Mouse (Mus musculus) hindbrain, embryonic 10.5 days (tissue): ENCODE measurements around the gene Tnfrsf19. TPM values are rescaled to one million over a fixed set of nuclear protein-coding genes. Genes with fewer than 3 reads are reported as not detected.

Experiments
- DNase-seq: peaks from one replicate; pipeline ENCODE4 v3.0.0-alpha.2; 2017; ENCODE audit warnings: low spot score
- H3K27ac ChIP-seq: fragments of 300-500 bp; sonication (generic); 2 replicates; pipeline ENCODE4 v1.5.1; 2016; ENCODE audit warnings: mild to moderate bottlenecking, moderate library complexity
- H3K27me3 ChIP-seq: fragments of 300-500 bp; sonication (generic); 2 replicates; pipeline ENCODE4 v1.6.1; 2016; ENCODE audit warnings: mild to moderate bottlenecking; ENCODE audit not compliant: poor library complexity, insufficient read depth, severe bottlenecking
- H3K36me3 ChIP-seq: fragments of 300-500 bp; sonication (generic); 2 replicates; pipeline ENCODE4 v1.6.1; 2016; ENCODE audit warnings: mild to moderate bottlenecking, moderate library complexity
- H3K4me1 ChIP-seq: fragments of 300-500 bp; sonication (generic); replicated peaks from 2 replicates; pipeline ENCODE4 v1.6.1; 2016; ENCODE audit warnings: mild to moderate bottlenecking
- H3K4me3 ChIP-seq: fragments of 300-500 bp; sonication (generic); 2 replicates; pipeline ENCODE4 v1.5.1; 2016; ENCODE audit warnings: mild to moderate bottlenecking, moderate library complexity
- H3K9me3 ChIP-seq: fragments of 300-500 bp; sonication (generic); 2 replicates; pipeline ENCODE4 v1.6.1; 2016; ENCODE audit warnings: mild to moderate bottlenecking, moderate library complexity
- WGBS: fragments of 180-500 bp; shearing (Covaris S2); methylation state at CpG from one replicate; pipeline ENCODE4 v1.1.7; 2016; 5-methylcytosine and 5-hydroxymethylcytosine counted together
- polyA plus RNA-seq: library from polyadenylated mRNA; unstranded; fragments of >200 nt; fragmentation: Nextera tagmentation; extraction: Ambion mirVana; gene quantifications from 2 replicates; pipeline ENCODE4 v1.2.1, GENCODE M21; 2016

The Tnfrsf19 gene
- polyA plus RNA-seq, 1 experiment from 2014 or later = 35.4 TPM

GRCm38 (mm10) chr14:60982126-60982525 lies 64.2 kb downstream of the Tnfrsf19 start:
- Histone ChIP-seq H3K27ac (no peak overlapping the region), H3K27me3 (no peaks in the 10 kb centered on the region; the same call in 1 of the 2 replicates), H3K4me1 (peaks cover 35% of the 10 kb centered on the region), H3K4me3 (no peak overlapping the region), H3K9me3 (no peaks in the 10 kb centered on the region), H3K36me3 (peaks cover 20% of the 10 kb centered on the region)
- DNase-seq = no peak

- H3K9me3 ChIP-seq = no peaks in the 10 kb centered on the region
- H3K4me1 ChIP-seq = peaks cover 33% of the 10 kb centered on the region
- H3K4me3 ChIP-seq = no peak overlapping the region
- H3K27ac ChIP-seq = no peak overlapping the region
- peaks cover 20% of the 10 kb centered on the region for H3K36me3 ChIP-seq
- WGBS = 96% methylated on average over 5 of the region's 5 CpGs
- no peaks in the 10 kb centered on the region; the same call in 1 of the 2 replicates for H3K27me3 ChIP-seq
- no peak for DNase-seq
Observed at GRCm38 (mm10) chr14:60980244-60980887, 65.9 kb downstream of the Tnfrsf19 start.

GRCm38 (mm10) chr14:60978129-60978528 lies 68.2 kb downstream of the Tnfrsf19 start:
- Histone ChIP-seq H3K4me1 (peaks cover 15% of the 10 kb centered on the region; the same call in 1 of the 2 replicates), H3K9me3 (no peaks in the 10 kb centered on the region), H3K27ac (no peak overlapping the region), H3K27me3 (no peaks in the 10 kb centered on the region), H3K4me3 (no peak overlapping the region), H3K36me3 (peaks cover 36% of the 10 kb centered on the region)
- WGBS = 68% methylated on average over 6 of the region's 6 CpGs
- no peak for DNase-seq

GRCm38 (mm10) chr14:60976231-60976630 lies 70.1 kb downstream of the Tnfrsf19 start:
- no peaks in the 10 kb centered on the region for H3K9me3 ChIP-seq

GRCm38 (mm10) chr14:60975736-60976135 lies 70.6 kb downstream of the Tnfrsf19 start:
- 81% methylated on average over 3 of the region's 3 CpGs for WGBS
- no peaks in the 10 kb centered on the region for H3K27me3 ChIP-seq
- H3K9me3 ChIP-seq = no peaks in the 10 kb centered on the region
- no peak overlapping the region for H3K27ac ChIP-seq
- H3K4me1 ChIP-seq = peaks cover 10% of the 10 kb centered on the region; the same call in 1 of the 2 replicates
- DNase-seq = no peak
- H3K36me3 ChIP-seq = peaks cover 44% of the 10 kb centered on the region
- H3K4me3 ChIP-seq = no peak overlapping the region

More at GRCm38 (mm10) chr14:60976231-60976630, 70.1 kb downstream of the Tnfrsf19 start:
- DNase-seq = no peak
- 78% methylated on average over 3 of the region's 3 CpGs for WGBS
- Histone ChIP-seq H3K27ac (no peak overlapping the region), H3K4me1 (peaks cover 11% of the 10 kb centered on the region; the same call in 1 of the 2 replicates), H3K4me3 (no peak overlapping the region), H3K36me3 (peaks cover 45% of the 10 kb centered on the region), H3K27me3 (no peaks in the 10 kb centered on the region)

GRCm38 (mm10) chr14:60970961-60971360 lies 75.3 kb downstream of the Tnfrsf19 start:
- Histone ChIP-seq H3K4me3 (no peak overlapping the region), H3K9me3 (no peaks in the 10 kb centered on the region), H3K27me3 (no peaks in the 10 kb centered on the region), H3K27ac (no peak overlapping the region), H3K4me1 (peaks cover 6% of the 10 kb centered on the region; the same call in 1 of the 2 replicates), H3K36me3 (peaks cover 80% of the 10 kb centered on the region)
- DNase-seq = no peak
- WGBS = 95% methylated on average over 9 of the region's 9 CpGs

GRCm38 (mm10) chr14:60966061-60966460 lies 80.2 kb downstream of the Tnfrsf19 start:
- WGBS = 87% methylated on average over 4 of the region's 4 CpGs
- DNase-seq = no peak
- no peaks in the 10 kb centered on the region for H3K27me3 ChIP-seq
- H3K9me3 ChIP-seq = no peaks in the 10 kb centered on the region
- H3K4me1 ChIP-seq = no peaks in the 10 kb centered on the region
- H3K36me3 ChIP-seq = peaks cover 80% of the 10 kb centered on the region
- H3K27ac ChIP-seq = no peak overlapping the region
- no peak overlapping the region for H3K4me3 ChIP-seq

GRCm38 (mm10) chr14:60964016-60964810 lies 82.1 kb downstream of the Tnfrsf19 start:
- Histone ChIP-seq H3K36me3 (peaks cover 63% of the 10 kb centered on the region), H3K9me3 (no peaks in the 10 kb centered on the region), H3K4me3 (no peak overlapping the region), H3K27me3 (no peaks in the 10 kb centered on the region), H3K27ac (no peak overlapping the region), H3K4me1 (no peaks in the 10 kb centered on the region)
- no peak for DNase-seq
- WGBS = 86% methylated on average over 7 of the region's 7 CpGs

- DNase-seq = no peak
- Histone ChIP-seq H3K4me1 (no peaks in the 10 kb centered on the region), H3K9me3 (peaks cover 12% of the 10 kb centered on the region; the same call in 1 of the 2 replicates), H3K4me3 (no peak overlapping the region), H3K27ac (no peak overlapping the region), H3K36me3 (peaks cover 2% of the 10 kb centered on the region; the same call in 1 of the 2 replicates), H3K27me3 (no peaks in the 10 kb centered on the region)
Observed at GRCm38 (mm10) chr14:60957611-60958157, 88.6 kb downstream of the Tnfrsf19 start.

- no peaks in the 10 kb centered on the region for H3K9me3 ChIP-seq
- no peak for DNase-seq
- no peaks in the 10 kb centered on the region for H3K36me3 ChIP-seq
- H3K27ac ChIP-seq = no peak overlapping the region
- peaks cover 4% of the 10 kb centered on the region for H3K27me3 ChIP-seq
- H3K4me1 ChIP-seq = no peaks in the 10 kb centered on the region
- 93% methylated on average over 4 of the region's 4 CpGs for WGBS
- no peak overlapping the region for H3K4me3 ChIP-seq
Observed at GRCm38 (mm10) chr14:60937481-60938039, 108.7 kb downstream of the Tnfrsf19 start.

GRCm38 (mm10) chr14:60935705-60936104 lies 110.6 kb downstream of the Tnfrsf19 start:
- Histone ChIP-seq H3K36me3 (no peaks in the 10 kb centered on the region), H3K27ac (no peak overlapping the region), H3K4me3 (no peak overlapping the region), H3K27me3 (peaks cover 4% of the 10 kb centered on the region), H3K9me3 (no peaks in the 10 kb centered on the region), H3K4me1 (no peaks in the 10 kb centered on the region)
- DNase-seq = no peak
- WGBS = 81% methylated on average over 5 of the region's 5 CpGs

- no peak for DNase-seq
- Histone ChIP-seq H3K9me3 (no peaks in the 10 kb centered on the region), H3K27me3 (no peaks in the 10 kb centered on the region), H3K36me3 (no peaks in the 10 kb centered on the region), H3K4me1 (peaks cover 11% of the 10 kb centered on the region), H3K27ac (no peak overlapping the region), H3K4me3 (no peak overlapping the region)
- 41% methylated on average over 1 of the region's 1 CpGs for WGBS
Observed at GRCm38 (mm10) chr14:60926011-60926410, 120.3 kb downstream of the Tnfrsf19 start.

GRCm38 (mm10) chr14:60916661-60917060 lies 129.6 kb downstream of the Tnfrsf19 start:
- Histone ChIP-seq H3K27me3 (no peaks in the 10 kb centered on the region), H3K36me3 (no peaks in the 10 kb centered on the region), H3K4me1 (peaks cover 26% of the 10 kb centered on the region), H3K27ac (no peak overlapping the region), H3K9me3 (no peaks in the 10 kb centered on the region), H3K4me3 (no peak overlapping the region)
- 68% methylated on average over 4 of the region's 4 CpGs for WGBS
- no peak for DNase-seq
